Mouse (Mus musculus) heart, embryonic 14.5 days (tissue): ENCODE data around the gene Lrmp. TPM values are rescaled to one million over a fixed set of nuclear protein-coding genes. Genes with fewer than 3 reads are reported as not detected.

ENCODE experiments used
- ATAC-seq: fragments of 200-750 bp; cut with Nextera tagmentation; 2 replicates; pipeline ENCODE4 v1.8.0; 2017; ENCODE audit warnings: low read depth, moderate TSS enrichment; ENCODE audit not compliant: insufficient number of reproducible peaks, insufficient read depth, low FRiP score
- H3K27ac ChIP-seq, 2 experiments: fragments of 200-500 bp in 1 of 2; fragments of 300-500 bp in 1 of 2; sonication (generic) in 1 of 2; replicated peaks in 1 of 2; 2 replicates each; pipeline ENCODE4 v1.5.1; 2012 to 2014; ENCODE audit warnings: low read depth in 2 of 2, low read length in 2 of 2, control low read depth in 1 of 2, mild to moderate bottlenecking in 1 of 2, mixed read lengths in 1 of 2; ENCODE audit not compliant: control insufficient read depth in 1 of 2, insufficient read depth in 1 of 2
- H3K27me3 ChIP-seq: fragments of 300-500 bp; sonication (generic); 2 replicates; pipeline ENCODE4 v1.6.1; 2014; ENCODE audit warnings: mild to moderate bottlenecking, low read length, control low read depth; ENCODE audit not compliant: control insufficient read depth, insufficient read depth
- H3K36me3 ChIP-seq: fragments of 300-500 bp; sonication (generic); 2 replicates; pipeline ENCODE4 v1.6.1; 2014; ENCODE audit warnings: mild to moderate bottlenecking, control low read depth, low read length, mixed read lengths; ENCODE audit not compliant: control insufficient read depth, insufficient read depth
- H3K4me1 ChIP-seq, 2 experiments: fragments of 200-500 bp in 1 of 2; fragments of 300-500 bp in 1 of 2; sonication (generic) in 1 of 2; 2 replicates each; pipeline ENCODE4 v1.6.1; 2012 to 2014; ENCODE audit warnings: low read length in 2 of 2, control low read depth in 1 of 2, mixed read lengths in 1 of 2; ENCODE audit not compliant: control insufficient read depth in 2 of 2, insufficient read depth in 2 of 2
- H3K4me2 ChIP-seq: fragments of 300-500 bp; sonication (generic); 2 replicates; pipeline ENCODE4 v1.6.1; 2014; ENCODE audit warnings: mild to moderate bottlenecking, low read length
- H3K4me3 ChIP-seq, 2 experiments: fragments of 200-500 bp in 1 of 2; fragments of 300-500 bp in 1 of 2; sonication (generic) in 1 of 2; 2 replicates each; pipeline ENCODE4 v1.5.1; 2012 to 2014; ENCODE audit warnings: low read length in 2 of 2, mild to moderate bottlenecking in 2 of 2, control low read depth in 1 of 2, low read depth in 1 of 2, moderate library complexity in 1 of 2; ENCODE audit not compliant: control insufficient read depth in 1 of 2, insufficient read depth in 1 of 2
- H3K9ac ChIP-seq: fragments of 300-500 bp; sonication (generic); 2 replicates; pipeline ENCODE4 v1.6.1; 2014; ENCODE audit warnings: mild to moderate bottlenecking, low read length
- H3K9me3 ChIP-seq: fragments of 300-500 bp; sonication (generic); 2 replicates; pipeline ENCODE4 v1.6.1; 2016; ENCODE audit warnings: low read length, control low read depth; ENCODE audit not compliant: control insufficient read depth
- WGBS: fragments of 180-500 bp; shearing (Covaris S2); extraction: QIAGEN DNeasy Blood & Tissue Kit; methylation state at CpG from one replicate; pipeline ENCODE4 v1.1.7; 2014; 5-methylcytosine and 5-hydroxymethylcytosine counted together
- polyA plus RNA-seq: library from polyadenylated mRNA; unstranded; fragments of >200 nt; fragmentation: Nextera tagmentation; extraction: Ambion mirVana; gene quantifications from 2 replicates; pipeline ENCODE4 v1.2.1, GENCODE M21; 2014

The Lrmp gene
- polyA plus RNA-seq, 1 experiment from 2014 or later: 1.4 TPM

DNA sequence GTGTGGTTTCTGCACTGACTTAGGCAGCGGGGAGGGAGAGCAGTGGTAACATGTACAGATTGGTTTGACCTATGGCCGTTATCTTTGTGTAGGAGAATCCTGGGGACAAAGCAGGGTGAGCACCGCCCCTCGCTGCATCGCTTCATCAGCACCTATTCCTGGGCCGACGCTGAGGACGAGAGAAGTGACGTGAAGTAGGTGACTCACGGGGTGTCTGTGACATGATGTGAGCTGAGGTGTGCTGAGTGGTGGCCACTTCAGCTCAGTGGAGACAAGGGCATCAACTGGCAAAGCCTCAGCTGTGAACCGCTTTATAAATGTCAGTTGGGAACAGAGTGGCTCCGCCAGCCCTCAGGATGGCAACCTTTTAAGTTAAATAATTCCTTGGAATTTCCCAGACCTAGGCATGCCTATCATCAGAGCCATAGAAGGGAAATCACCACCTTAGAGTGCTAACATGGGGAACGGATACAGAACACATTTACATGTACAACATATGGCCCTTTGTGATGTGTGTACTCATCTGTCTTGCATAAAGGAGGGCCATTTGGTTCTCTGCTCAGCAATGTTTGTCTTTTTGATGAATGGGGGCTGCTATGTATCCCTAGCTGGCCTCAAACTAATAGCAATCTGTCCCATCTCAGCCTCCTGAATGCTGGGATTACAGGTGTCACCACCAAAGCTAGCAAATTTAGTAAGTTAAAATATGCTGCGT is 56.6 kb downstream of the Lrmp start:
- Histone ChIP-seq H3K36me3 (no peaks in the 10 kb centered on the region), H3K9ac (peak overlapping the region; percentile 31; the same call in 1 of the 2 replicates), H3K27ac (peak overlapping the region; percentile 57 to 58), H3K4me2 (peak overlapping the region; percentile 59), H3K4me3 (0 out of 4 replicates have a peak overlapping the region, but pooled peaks have one; percentile 3 to 8), H3K9me3 (no peaks in the 10 kb centered on the region), H3K4me1 (peaks cover 24 to 42% of the 10 kb centered on the region in 2 experiments), H3K27me3 (peaks cover 16% of the 10 kb centered on the region; the same call in 1 of the 2 replicates)
- WGBS: 37% methylated on average over 14 of the region's 14 CpGs
- peak; percentile 51; the same call in 1 of the 2 replicates for ATAC-seq

DNA sequence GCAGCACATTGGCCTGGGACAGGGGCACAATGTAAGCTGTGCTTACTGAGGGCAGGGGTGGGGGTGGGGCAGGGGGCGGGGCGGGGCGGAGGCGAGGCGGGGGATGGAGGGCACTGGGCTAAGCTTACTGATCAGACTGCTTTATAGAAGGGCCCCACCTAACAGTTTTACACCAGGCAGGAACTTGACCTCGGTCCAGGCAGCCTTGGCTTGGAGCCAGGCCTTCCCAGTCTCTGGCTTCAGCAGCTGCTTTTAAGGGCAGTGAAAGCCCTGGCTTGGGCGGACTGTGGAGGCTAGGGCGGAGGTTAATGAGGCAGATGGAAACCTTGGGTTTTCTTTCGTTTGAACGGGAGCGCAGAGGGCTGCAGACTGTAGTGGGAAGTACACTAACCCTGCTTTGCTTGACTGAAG is 58.3 kb downstream of the Lrmp start:
- peak; percentile 76 for ATAC-seq
- H3K4me2 ChIP-seq: peak overlapping the region; percentile 24
- H3K4me1 ChIP-seq: peaks cover 24 to 42% of the 10 kb centered on the region in 2 experiments
- peaks cover 19% of the 10 kb centered on the region; the same call in 1 of the 2 replicates for H3K27me3 ChIP-seq
- peak overlapping the region; percentile 48 to 58 for H3K27ac ChIP-seq
- no peaks in the 10 kb centered on the region for H3K36me3 ChIP-seq
- H3K4me3 ChIP-seq: no peak overlapping the region
- H3K9me3 ChIP-seq: no peaks in the 10 kb centered on the region
- 2% methylated on average over 11 of the region's 11 CpGs for WGBS
- H3K9ac ChIP-seq: peak overlapping the region; percentile 32; the same call in 1 of the 2 replicates

DNA sequence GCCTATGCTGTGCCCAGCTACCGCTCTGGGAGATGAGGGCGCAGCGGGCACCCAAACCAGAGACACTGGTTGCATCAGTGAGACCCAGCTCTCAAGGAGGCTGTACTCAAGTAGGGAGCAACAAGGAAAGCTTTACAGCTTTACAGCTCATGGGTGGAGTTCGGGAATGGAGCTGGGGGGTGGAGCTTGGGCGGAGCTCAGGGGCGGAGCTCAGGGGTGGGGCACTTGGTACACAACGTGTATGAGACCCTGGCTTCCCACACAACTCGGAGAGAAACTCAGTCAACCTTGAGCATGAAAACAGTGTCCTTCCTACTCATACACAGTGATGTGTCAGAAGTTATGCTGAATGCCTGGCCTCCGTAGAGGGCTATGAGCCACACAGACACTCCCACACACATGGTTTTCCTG is 60.1 kb downstream of the Lrmp start:
- WGBS: 36% methylated on average over 9 of the region's 9 CpGs
- no peak overlapping the region for H3K4me3 ChIP-seq
- H3K4me2 ChIP-seq: 0 out of 2 replicates have a peak overlapping the region, but pooled peaks have one; percentile 7
- H3K27me3 ChIP-seq: peaks cover 19% of the 10 kb centered on the region; the same call in 1 of the 2 replicates
- no peaks in the 10 kb centered on the region for H3K36me3 ChIP-seq
- no peak overlapping the region for H3K27ac ChIP-seq
- no peak for ATAC-seq
- peaks cover 24 to 42% of the 10 kb centered on the region in 2 experiments for H3K4me1 ChIP-seq
- no peaks in the 10 kb centered on the region for H3K9me3 ChIP-seq
- no peak overlapping the region for H3K9ac ChIP-seq

DNA sequence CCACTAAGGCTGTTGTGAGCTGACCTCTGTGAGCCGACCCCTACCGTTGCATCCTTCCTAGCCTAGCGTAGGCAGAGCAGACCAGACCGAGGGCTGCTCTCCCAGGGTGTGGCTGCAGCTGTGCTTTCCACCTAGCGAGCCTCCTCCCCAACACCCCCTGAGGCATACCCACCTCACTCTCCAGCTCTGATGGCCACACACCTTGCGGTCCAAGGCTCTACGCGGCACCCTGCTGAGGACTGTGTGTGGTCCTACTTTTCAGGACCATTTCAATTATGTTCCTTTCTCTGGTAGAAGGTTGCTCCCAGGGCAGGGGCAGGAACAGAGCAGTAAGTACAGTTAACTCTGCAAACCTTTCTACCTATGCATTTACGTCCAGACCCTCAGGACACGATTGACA is 61.0 kb downstream of the Lrmp start:
- ATAC-seq: no peak
- no peak overlapping the region for H3K9ac ChIP-seq
- H3K36me3 ChIP-seq: no peaks in the 10 kb centered on the region
- H3K4me2 ChIP-seq: no peak overlapping the region
- H3K27ac ChIP-seq: no peak overlapping the region
- H3K4me3 ChIP-seq: no peak overlapping the region
- peaks cover 19% of the 10 kb centered on the region; the same call in 1 of the 2 replicates for H3K27me3 ChIP-seq
- WGBS: 57% methylated on average over 10 of the region's 10 CpGs
- H3K9me3 ChIP-seq: no peaks in the 10 kb centered on the region
- peaks cover 23 to 38% of the 10 kb centered on the region in 2 experiments for H3K4me1 ChIP-seq

DNA sequence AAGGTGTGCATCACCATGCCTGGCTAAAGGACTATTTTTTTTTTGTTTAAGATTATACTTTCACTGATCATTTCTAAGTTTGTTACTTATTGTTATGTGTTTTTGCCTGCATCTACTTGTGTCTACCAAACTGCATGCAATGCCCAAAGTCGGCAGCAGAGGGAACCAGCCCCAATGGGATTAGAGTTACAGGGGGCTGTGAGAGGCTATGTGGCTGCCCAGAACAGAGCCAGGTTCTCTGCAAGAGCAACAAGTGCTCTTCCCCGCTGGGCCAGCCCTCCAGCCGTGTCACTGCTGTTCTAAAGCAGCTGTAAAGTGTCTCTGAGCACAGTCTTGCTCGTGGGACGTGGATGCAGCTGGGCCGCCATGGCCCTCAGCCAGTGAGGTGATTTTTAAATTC is 64.2 kb downstream of the Lrmp start:
- peaks cover 13 to 20% of the 10 kb centered on the region in 2 experiments for H3K4me1 ChIP-seq
- ATAC-seq: no peak

DNA sequence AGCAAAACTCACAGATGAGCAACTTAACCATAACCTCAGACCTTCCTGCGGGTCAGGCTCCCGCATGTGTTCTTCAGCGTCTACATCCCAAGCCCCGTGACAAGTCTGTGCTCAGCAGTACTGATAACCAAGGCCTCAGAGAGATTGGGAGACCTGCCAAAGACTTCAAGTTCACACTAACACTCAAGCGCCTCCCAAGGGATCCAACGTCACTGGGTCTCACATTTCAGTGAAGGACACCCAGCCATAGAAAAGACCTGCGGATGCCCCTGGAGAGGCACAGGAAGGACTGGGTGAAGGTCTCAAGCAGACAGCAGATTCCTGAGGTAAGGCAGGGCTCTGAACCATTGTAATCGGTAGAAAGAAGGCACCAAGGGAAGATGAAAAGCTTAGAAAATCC is 66.6 kb downstream of the Lrmp start:
- 0 out of 2 replicates have a peak, but pooled peaks cover 2% of the 10 kb centered on the region for H3K27me3 ChIP-seq
- 21% methylated on average over 8 of the region's 8 CpGs for whole genome bisulfite sequencing
- H3K27ac ChIP-seq: peak overlapping the region; percentile 20 to 52; a peak in 2 of 4 replicates
- H3K9ac ChIP-seq: 0 out of 2 replicates have a peak overlapping the region, but pooled peaks have one; percentile 16
- peak; percentile 70 for ATAC-seq
- H3K9me3 ChIP-seq: no peaks in the 10 kb centered on the region
- H3K4me3 ChIP-seq: peak overlapping the region in 1 of 2 experiments; percentile 5; a peak in 1 of 4 replicates
- peaks cover 8 to 9% of the 10 kb centered on the region in 2 experiments; a peak in 3 of 4 replicates for H3K4me1 ChIP-seq
- H3K36me3 ChIP-seq: no peaks in the 10 kb centered on the region
- H3K4me2 ChIP-seq: peak overlapping the region; percentile 36

More for the DNA sequence above, 64.2 kb downstream of the Lrmp start:
- Histone ChIP-seq H3K4me3 (no peak overlapping the region), H3K4me2 (no peak overlapping the region), H3K36me3 (no peaks in the 10 kb centered on the region), H3K9ac (no peak overlapping the region), H3K27ac (no peak overlapping the region), H3K27me3 (peaks cover 19% of the 10 kb centered on the region; the same call in 1 of the 2 replicates), H3K9me3 (no peaks in the 10 kb centered on the region)
- 48% methylated on average over 6 of the region's 6 CpGs for WGBS

DNA sequence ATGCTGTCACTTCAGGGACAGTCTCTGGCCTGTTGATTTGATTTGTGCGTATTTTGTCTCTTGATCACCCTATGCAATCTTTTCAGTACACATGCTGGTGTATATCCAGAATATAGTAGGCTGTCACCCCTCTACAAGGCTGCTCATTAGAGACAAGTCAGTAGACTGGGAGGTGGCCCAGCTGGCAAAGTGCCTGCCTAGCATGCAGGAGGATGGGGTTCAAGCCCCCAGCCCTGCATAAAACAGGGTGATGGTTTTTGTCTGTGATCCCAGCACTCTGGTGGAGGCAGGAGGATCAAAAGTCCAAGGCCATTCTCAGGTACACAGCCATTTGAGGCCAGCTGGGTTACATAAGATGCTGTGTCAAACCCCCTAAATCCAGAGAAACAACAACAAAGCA is 70.6 kb downstream of the Lrmp start:
- Histone ChIP-seq H3K27ac (no peak overlapping the region), H3K9ac (no peak overlapping the region), H3K4me3 (no peak overlapping the region), H3K4me1 (peaks cover 8 to 9% of the 10 kb centered on the region in 2 experiments; a peak in 3 of 4 replicates), H3K36me3 (no peaks in the 10 kb centered on the region), H3K4me2 (no peak overlapping the region), H3K9me3 (no peaks in the 10 kb centered on the region), H3K27me3 (no peaks in the 10 kb centered on the region)
- no peak for ATAC-seq
- 83% methylated on average over 1 of the region's 1 CpGs for WGBS
